Mouse (Mus musculus) cerebellum, adult 2 months (tissue): ENCODE measurements around the gene Vps26a.

Experiments
- CTCF ChIP-seq: fragments of 200-500 bp; IDR thresholded peaks from 2 replicates; pipeline ENCODE4 v1.5.1; 2011; ENCODE audit warnings: low read depth, mild to moderate bottlenecking, control low read depth, low read length, moderate library complexity, borderline replicate concordance; ENCODE audit not compliant: insufficient read depth
- POLR2A ChIP-seq: fragments of 200-500 bp; IDR thresholded peaks from 2 replicates; pipeline ENCODE4 v1.6.1; 2011; ENCODE audit warnings: low read length, control low read depth, borderline replicate concordance; ENCODE audit not compliant: insufficient read depth

- no peak for TF ChIP-seq CTCF
- no peak for TF ChIP-seq POLR2A
Observed at GRCm38 (mm10) chr10:62517511-62517910, 30.9 kb upstream of the Vps26a start.
